Mouse (Mus musculus) right cerebral cortex, adult 18-20 months (tissue): Measurements from ENCODE around the gene Cyp46a1.

Experiments
- DNase-seq: peaks from one replicate; pipeline ENCODE4 v3.0.0; 2022; ENCODE audit warnings: mixed read lengths

Cyp46a1 gene

DNA sequence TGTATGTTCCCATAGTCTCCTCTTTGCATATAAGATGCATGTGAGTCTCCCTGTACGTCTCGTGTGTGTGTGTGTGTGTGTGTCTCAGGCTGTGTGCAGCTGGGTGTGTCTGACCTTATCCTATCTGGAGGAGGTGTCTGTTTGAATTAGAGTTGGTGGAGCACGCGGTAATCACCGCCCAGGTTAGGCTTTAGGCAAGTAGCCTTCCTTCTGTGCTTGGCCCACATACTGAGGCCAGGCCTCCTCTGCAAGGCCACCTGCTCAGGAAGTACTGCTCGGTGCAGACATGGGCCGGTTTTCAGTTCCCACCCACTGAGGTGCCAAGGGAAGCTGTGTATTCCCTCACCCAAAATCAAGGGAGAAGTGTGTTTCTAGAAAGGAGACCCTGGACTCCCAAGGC, 31.7 kb downstream of the Cyp46a1 start:
- no peak for DNase-seq

DNA sequence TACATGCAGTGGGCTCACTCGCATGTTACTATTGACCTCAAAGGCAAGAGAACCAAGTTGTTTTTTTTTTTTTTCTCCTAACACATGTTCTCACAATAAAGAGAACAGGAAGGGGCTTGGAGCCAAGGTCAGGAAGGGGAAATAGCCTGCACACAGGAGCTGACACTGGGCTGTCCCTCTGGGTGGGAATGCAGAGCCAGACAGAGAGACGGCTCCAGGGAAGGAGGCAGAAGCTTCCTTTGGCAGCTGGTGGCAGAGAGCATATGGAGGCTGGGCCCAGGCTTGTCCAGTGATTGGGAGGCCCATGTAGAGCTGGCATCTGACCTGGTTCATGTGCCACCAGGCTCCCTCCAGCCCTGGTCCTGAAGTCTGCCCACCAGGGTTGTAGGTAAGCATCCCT, 33.7 kb downstream of the Cyp46a1 start:
- no peak for DNase-seq

DNA sequence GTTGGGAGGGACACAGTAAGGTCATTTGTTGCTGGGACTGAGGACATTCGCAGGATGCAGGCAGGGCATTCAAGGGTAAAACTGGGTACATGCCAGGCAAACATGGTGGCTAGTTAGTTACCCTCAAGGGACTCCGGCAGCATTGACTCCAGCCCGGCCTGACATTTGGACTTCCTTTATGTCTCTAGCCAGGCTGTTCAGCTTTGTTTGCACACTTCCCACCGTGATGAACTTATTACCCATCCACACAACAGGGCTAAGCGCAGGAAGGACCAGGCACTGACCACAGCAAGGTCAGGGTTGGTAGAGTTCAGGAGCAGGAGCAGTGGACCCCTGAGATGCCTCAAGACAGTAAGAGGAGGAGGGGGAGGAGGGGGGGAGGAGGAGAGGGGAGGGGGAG, 34.7 kb downstream of the Cyp46a1 start:
- DNase-seq: no peak

DNA sequence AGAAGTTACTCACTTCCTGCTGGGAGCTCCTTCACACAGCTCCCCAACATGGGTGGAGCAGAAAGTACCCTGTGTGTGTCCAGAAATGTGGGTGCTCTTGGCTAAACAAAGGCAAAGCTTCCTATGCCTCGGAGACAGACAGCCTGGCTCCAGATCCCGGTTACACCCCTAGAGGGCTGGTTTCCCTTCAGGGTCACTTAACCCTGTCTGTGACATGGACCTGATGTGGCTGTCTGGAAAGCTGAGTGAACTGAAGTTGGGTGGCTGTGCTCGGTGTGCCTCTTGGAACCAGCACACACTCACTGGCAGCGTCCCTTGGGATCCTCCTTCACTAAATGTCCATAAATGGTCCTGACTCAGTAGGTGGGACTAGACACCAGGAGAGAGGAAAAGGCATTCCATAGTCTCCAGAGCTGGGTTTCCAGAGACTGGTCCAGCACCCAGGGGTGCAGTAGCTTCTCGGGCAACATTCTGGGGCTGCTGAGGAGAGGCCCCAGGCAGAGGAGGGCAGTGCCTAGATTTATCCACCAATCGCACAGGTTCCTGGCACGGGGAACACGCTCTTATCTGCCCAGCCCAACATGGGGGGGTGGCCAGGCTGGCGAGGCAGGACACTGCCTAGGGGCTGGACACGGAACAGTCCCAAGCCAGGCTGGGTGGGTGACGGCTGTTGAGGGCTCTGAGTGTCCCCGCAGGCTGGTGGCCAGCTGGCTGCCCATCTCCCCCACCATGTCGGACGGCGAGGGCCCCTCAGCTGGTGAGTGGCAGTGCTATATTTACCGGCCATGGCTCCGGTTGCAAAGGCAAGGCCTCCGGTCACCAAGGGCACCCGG, 36.6 kb downstream of the Cyp46a1 start, which contains the start of gene Eml1:
TSS of gene Eml1 (plus strand) at position 362 of the 833 bp plus-strand sequence.
- DNase-seq: no peak

DNA sequence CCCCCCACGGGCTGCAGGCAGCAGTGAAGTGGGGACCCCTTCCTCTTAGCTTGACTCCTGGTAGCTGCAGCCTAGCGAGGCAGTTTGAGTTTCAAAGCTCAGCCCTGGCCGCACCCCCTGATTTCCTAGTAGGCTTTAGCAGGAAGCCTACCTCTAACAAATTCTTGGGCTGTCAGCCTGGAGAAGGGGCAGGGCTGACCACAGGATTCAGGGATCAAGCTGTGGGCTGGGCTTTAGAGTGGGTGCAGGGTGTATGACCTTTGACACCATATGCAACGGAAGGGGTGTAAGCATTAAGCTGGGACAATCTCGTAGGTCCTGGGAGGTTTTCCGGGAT, 37.2 kb downstream of the Cyp46a1 start:
- DNase-seq: no peak

DNA sequence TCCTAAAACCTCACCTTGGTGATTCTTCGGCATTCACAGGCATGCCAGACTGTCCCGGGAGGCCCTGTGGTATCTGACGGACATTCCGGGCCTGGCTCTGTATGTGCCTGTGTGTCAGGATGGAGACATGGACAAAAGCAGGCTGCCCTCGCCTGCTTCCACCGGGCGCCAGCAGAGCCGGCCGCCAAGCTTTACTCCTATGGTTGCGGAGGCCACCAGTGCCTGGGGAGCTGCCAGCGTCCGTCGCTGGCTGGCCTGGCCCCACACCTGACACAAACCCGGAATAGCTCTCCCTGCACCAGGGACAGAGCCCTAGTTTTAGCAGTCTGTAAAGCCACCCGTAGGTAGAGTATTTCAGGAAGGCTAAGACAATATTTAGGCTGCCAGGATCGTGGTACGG, 38.1 kb downstream of the Cyp46a1 start:
- no peak for DNase-seq

DNA sequence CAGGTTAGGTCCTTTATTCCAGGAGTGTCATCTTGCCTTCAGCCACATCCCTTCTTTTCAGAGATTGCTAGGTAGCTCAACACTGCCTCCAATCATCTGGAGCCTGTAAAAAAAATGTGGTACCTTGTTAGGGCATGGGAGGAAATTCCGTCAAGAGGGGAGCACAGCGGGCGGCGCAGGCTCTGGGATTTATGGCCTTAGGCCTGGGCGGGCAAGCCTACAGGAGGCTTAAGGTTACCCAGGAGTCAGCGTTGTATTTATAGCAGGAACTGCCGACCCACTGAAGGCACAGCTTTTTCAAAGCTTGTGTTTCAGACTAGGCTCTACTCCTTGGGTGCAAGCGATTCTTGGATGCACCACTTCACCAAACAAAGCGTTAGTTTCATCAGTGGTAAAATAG, 39.4 kb downstream of the Cyp46a1 start:
- no peak for DNase-seq

DNA sequence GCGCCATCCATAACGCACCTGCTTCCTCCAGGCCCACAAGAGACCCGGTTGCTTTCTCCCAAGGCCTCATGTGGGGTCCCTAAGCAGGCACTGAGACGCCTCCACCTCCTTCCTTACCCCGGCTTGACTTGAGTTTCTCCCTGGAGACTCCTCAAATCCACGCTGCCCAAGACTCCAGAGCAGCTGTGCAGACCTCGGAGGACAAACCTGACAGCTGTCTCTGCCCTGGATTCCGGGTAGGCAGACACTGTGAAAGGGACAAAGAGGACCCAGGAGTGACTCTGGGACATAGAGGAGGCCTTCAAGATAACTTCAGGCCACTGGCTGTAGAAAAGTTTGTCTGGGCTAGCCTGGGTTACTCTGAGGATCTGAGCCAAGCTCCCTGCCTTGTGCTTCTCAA, 40.5 kb downstream of the Cyp46a1 start:
- no peak for DNase-seq

DNA sequence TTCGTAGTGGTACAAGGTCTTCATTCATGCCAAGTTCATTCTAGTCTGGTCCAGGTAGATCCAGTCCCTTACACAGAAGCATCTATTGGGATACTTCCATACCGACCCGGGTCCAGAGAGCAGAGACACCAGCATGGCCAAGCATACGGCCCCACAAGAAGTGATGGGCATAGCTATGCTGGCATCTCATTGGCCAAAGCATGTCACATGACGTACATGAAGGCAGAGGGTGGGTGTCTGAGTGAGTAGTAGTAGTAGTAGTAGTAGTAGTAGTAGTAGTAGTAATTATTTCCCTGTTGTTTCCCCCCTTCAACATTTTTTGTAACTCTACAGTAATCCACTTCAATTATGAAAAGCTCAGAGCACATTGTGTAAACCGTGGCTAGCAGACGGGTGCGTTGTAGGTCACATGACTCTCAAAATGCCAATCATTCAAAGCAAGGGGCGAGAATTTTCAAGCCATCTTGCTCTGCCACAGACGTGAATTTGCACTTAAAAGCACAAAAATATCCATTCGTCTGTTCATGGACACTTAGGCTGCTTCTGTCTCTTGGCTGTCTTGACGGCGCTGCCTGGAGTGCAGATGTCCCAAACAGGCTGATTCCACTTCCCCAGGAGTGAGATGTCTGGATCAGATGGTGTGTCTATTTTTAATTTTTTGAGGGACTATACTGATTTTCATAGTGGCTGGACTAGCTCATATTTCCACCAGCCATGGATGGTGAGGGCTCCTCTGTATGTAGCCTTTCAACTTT, 44.4 kb downstream of the Cyp46a1 start:
- DNase-seq: no peak

DNA sequence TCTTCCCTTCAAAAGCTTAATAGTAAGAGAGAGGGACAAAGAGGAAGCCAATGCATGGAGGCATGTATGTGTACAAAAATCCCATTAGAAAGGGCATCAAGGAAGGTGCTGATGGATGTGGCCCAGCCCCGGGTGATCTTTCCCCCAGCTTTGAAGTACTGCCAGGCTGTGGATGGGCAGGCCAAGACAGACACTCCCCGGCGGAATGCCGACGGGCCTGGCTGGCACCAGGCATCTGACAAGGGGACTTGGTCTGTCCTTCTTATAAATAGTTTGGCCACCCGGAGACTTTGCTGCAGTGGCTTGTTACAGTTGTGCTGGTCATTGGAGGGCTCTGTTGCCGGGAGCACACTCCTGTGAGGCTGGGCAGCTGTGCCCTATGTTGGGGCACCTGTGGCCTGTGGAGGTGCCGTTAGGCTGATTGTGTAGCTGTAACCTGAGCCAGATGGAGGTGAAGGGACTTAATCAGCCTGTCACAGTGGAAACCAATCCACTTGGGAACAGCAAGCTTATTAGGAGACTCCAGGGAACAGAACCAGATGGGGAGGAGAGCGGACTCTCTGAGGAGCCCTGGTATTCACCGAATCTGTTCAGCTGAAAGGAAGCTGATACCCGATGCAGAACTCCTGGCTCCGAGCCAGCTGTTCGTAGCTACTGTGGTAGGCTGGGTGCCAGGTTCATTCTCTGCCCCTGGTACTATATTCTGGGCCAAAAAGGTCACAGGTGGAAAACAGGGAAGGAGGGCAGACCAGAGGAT, 52.5 kb downstream of the Cyp46a1 start:
- no peak for DNase-seq

DNA sequence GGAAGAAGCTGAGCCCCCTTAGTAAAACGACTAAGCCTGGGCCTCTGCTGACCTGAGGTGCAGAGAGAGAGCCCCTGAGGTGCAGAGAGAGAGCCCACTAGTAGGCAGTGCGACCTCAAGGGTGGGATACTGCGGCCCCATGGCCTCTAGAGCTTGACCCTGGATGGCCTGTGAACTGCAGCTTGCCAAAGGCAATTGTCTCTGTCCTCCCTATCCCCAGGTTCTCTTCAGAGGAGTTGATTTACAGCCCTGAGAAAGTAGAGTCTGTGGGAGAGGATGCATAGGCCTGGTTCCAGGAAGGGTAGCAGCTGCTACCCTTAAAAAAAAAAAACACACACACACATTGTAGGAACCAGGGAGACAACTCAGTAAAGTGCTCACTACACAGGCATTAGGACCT, 55.5 kb downstream of the Cyp46a1 start:
- DNase-seq: no peak

DNA sequence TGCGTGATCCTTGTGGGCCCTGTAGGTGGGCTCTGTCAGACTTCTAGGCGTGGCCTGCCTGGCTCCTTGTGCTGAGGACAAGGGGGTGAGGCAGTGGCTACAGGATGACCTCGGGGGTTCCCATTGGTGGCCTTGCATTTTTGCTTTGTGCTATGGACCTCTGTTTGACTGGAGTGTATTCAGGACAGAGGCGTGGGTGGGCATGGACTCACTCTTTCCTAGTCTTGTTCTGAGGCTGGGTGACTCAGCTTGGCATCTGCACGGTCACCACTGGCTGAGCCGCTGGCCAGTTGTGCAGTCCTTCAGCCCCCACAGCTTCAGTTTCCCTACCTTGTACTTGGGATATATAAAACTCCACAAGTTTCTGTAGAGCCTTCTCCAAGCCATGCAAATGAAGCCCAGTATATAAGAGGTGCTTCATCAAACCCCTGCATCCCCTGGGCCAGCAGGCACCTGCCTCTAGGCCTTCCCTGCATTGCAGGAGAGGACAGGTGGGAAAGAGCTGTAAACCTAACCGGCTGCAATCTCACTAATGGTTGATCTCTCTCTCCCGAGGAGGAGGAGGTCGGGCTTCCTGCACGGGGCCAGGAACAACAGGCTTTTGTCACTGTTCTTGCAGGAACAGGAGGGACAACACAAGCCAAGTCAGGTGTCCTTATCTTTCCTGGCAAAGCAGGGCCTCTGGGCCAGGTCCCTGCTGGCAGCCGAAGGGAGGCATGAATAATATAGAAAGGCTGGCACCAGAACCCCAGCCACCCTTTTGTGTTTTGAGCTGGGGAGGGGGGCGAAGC, 58.3 kb downstream of the Cyp46a1 start:
- DNase-seq: no peak

DNA sequence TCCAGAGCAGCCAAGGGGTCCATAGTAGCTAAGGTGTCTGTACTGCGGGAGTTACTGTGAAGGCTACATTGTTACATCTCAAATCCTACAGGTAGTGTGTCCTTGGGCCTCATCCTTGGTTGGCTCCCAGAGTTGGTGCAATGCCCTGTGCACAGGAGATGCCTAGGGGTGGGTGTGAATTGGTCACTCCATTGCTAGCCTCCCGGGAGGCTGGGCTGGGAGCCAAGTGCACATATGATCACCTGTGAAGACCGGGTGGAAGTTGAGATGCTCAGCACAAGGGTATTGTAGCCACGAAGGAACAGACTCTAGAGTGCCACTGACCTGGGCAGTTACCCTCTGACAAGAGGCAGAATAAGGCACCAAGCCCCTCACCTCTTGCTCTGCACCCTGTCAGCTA, 58.9 kb downstream of the Cyp46a1 start:
- DNase-seq: no peak

DNA sequence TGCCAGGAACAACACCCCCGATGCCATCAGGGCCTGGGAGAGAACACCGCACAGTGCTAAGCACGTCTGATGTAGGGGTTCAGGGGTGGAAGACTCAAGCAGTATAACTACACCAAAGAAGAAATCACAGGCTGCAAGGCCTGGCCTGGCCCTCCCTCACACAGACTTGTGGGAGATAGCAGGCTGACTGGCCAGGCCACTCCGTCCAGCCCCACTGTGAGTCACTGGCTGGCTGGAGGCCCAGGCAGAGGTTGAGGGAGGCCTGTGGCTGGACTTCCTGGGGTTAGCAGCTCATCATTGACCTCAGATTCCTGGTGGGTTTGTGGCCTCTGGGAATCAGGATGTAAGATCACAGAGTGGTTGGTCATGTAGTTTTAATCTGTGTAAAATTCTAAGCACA, 59.5 kb downstream of the Cyp46a1 start:
- DNase-seq: peak; percentile 41

DNA sequence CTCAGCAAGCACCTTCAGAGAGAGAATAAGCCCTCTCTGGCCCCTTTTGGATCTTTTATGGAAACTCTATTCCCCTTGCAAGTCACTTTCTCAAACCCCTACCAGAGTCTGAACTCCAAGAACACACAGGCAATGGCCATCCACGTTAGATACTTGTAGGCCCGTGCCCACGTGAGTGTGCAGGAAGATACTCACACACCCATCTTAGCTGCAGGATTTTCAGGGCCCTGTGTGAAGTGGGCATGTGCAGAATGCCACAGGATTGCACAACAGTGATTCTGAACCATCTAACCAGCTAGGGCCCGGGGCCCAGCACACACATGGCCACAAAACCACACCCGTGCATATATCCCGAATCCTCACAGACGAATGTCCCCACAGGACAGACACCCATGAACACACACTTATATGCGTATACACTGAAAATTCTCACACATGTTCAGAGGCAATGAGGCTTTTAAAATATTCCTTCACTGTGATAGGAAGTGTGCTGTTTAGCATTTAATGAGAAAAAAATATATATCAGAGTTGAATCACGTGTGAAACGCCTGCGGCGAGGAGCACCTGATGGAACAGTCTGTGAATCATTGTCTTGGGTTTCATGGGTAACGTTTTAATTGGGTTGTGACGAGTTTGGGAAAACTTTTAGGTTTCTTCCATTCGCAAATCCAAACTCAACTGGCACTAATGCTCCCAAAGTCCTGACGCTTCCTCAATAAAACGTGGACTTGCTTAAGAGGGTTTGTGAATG, 60.5 kb downstream of the Cyp46a1 start:
- DNase-seq: no peak

DNA sequence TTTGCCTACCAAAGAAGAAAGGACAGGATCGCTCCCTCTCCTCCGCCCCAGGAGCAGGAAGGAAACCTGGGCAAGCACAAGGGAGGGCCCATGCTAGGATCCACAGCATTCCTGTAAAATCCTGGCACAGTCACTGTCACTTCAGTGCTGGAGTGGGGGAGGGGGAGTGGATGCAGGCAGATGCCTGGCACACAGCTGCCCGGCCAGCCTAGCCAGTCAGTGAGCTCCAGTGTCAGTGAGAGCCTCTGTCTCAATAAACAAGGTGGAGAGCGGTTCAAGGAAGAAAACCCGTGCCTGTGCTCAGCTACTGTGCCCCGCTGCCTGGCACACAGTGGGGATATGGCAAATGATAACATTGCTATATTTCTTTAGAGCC, 61.1 kb downstream of the Cyp46a1 start:
- DNase-seq: peak; percentile 32

DNA sequence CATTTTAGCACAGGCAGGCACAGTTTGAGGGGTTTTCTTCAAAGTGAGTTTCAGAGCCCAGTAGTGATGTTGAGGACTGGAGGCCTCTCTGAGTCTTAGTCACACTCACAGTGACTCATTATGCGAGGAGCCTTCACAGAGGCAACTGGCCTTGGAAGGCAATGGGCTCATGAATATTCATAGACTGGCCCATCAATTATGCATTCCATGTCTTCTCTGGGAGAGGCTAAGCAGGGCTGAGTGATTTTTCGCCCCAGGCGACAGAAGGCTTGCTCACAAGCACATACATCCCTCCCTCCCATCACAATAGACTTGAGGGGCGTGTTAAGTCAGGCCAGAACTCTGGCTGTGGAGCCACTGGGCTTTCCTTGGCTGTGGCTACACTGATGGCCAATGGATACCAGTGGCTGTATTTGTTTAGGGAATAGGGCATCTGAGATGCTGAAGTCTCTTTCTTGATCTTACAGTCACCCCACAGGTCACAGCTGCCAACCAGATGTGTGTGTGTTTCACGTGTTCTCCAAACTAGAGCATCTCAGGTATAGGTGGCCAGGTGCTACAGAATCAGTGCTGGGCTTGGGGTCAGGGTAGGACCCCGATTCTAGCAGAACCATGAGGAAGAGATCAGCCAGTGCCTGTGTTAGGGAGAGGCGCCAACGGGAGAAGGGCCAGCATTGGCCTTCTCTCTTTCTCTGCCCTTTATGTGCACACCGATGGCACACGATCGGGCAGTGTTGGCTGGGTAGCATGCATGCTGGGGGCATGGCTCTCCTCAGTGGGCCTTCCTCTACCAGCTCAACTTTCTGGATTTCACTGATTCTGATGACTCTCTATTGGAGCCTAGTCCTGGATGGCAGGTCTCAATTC, 62.1 kb downstream of the Cyp46a1 start:
- peak; percentile 83 for DNase-seq

DNA sequence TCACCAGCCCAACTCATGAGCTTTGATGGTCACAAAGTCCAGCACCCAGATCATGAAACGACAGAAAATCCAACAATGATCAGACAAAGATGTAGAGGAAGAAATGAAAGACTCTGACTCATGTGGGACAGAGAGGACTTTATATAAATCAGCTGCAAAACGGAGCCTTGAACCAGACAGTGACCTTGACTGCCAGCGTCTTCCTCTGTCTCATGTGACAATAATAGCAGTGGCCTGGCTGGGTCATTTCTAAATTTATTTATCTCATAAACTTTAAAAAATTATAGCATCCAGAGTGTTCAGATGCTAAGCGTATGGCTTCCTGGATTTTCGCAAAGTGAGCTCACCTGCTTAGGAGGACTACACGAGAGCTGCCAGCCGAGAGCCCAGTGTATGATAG, 64.5 kb downstream of the Cyp46a1 start:
- no peak for DNase-seq

DNA sequence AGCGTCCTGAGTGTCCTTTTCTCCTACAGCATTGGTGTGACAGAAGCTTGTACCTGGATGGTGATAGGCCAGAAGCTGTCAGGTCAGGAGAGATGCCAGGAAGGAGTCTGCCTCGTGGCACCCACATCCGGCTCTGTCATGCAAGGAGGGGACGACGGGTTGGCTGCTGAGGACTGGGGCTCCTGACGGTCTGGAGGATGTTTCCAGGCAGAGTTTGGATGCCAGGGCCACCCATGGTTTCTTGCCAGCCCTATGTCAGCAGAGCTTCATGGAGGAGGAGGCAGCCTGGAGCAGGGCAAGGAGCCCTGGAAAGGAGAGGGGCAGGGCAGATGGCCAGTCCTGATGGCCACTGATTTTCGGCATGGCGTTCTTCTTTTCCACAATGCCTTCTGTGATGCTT, 65.0 kb downstream of the Cyp46a1 start:
- no peak for DNase-seq

DNA sequence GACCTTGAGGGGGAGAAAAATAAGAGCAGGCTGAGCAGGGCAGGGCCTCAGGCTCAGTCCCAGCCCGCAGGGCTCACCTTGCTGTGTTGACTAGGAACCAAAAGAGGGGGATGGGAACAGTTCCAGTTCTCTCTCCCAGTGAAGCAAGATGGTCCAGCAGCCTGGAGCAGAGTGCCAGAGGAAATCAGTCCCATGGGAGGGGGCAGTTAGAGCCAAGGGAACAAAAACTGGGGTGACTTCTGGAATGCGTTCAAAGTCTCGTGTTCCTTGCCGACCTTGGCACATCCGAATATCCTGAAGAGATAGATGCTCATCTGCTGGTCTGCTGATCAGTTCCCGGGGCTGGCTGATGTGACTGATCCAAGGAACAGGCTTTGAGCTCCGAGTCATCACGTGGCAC, 66.8 kb downstream of the Cyp46a1 start:
- DNase-seq: no peak

DNA sequence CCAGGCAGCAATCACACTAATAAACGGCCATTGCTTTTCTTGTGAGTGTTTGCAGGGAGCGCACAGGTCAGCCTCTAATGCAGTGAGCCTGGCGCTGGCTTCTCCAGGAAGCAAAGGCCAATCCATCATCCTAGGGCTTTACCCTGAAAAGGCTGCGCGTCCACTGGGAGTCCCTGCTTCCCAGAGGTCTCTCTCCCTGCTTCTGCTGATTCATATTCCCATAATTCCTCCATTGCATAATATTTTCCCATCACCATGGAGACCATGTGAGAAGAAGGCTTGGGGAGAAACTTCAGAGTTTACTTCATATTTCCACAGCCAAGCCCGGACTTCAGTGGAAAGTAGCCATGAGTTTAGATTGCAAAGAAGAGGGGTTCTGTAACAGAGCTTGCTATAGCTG, 69.8 kb downstream of the Cyp46a1 start:
- DNase-seq: no peak
